Mouse (Mus musculus) stomach, embryonic 15.5 days (tissue): ENCODE measurements around the gene Fam43a. TPM values are rescaled to one million over a fixed set of nuclear protein-coding genes. Genes with fewer than 3 reads are reported as not detected.

Source experiments
- ATAC-seq: fragments of 200-750 bp; cut with Nextera tagmentation; 2 replicates; pipeline ENCODE4 v1.8.0; 2017; ENCODE audit warnings: low read depth, moderate number of reproducible peaks, moderate TSS enrichment; ENCODE audit not compliant: insufficient read depth, low FRiP score
- H3K27ac ChIP-seq: fragments of 300-500 bp; sonication (generic); 2 replicates; pipeline ENCODE4 v1.5.1; 2015; ENCODE audit warnings: mild to moderate bottlenecking, inconsistent platforms
- H3K27me3 ChIP-seq: fragments of 300-500 bp; sonication (generic); replicated peaks from 2 replicates; pipeline ENCODE4 v1.6.1; 2015; ENCODE audit warnings: inconsistent platforms
- H3K36me3 ChIP-seq: fragments of 300-500 bp; sonication (generic); 2 replicates; pipeline ENCODE4 v1.6.1; 2015; ENCODE audit warnings: inconsistent platforms
- H3K4me1 ChIP-seq: fragments of 300-500 bp; sonication (generic); 2 replicates; pipeline ENCODE4 v1.6.1; 2015; ENCODE audit warnings: inconsistent platforms
- H3K4me2 ChIP-seq: fragments of 300-500 bp; sonication (generic); 2 replicates; pipeline ENCODE4 v1.6.1; 2015; ENCODE audit warnings: mild to moderate bottlenecking, inconsistent platforms
- H3K4me3 ChIP-seq: fragments of 300-500 bp; sonication (generic); replicated peaks from 2 replicates; pipeline ENCODE4 v1.5.1; 2015; ENCODE audit warnings: inconsistent platforms
- H3K9ac ChIP-seq: fragments of 300-500 bp; sonication (generic); 2 replicates; pipeline ENCODE4 v1.6.1; 2015; ENCODE audit warnings: inconsistent platforms
- H3K9me3 ChIP-seq: fragments of 300-500 bp; sonication (generic); 2 replicates; pipeline ENCODE4 v1.6.1; 2016; ENCODE audit warnings: inconsistent platforms
- whole genome bisulfite sequencing: fragments of 180-500 bp; shearing (Covaris S2); methylation state at CpG from one replicate; pipeline ENCODE4 v1.1.7; 2015; 5-methylcytosine and 5-hydroxymethylcytosine counted together
- polyA plus RNA-seq: library from polyadenylated mRNA; unstranded; fragments of >200 nt; fragmentation: Nextera tagmentation; extraction: Ambion mirVana; gene quantifications from 2 replicates; pipeline ENCODE4 v1.2.1, GENCODE M21; 2015

The Fam43a gene
- polyA plus RNA-seq, 1 experiment from 2014 or later = 16.8 TPM

DNA sequence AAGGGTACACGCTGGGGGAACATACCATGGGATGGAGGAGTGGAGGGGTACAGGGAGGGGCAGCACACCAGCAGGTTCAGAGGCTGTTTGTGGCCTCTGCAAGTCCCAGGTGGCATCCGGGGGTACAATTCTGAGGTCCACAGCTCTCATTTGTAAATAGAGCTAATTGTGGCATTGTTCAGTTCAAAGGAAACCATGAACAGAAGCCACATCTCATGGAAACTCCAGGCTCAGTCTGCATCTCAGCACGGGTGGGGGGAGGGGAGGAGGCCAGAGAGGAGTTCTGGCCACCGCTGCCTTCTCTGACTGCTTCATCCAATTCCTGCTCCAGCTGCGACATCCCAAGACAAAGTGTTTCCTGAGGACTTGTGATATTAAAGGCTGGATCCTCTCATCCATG is 14.6 kb downstream of the Fam43a start:
- H3K4me3 ChIP-seq = no peak overlapping the region
- 40% methylated on average over 5 of the region's 5 CpGs for whole genome bisulfite sequencing
- H3K9me3 ChIP-seq = no peaks in the 10 kb centered on the region
- no peak overlapping the region for H3K27ac ChIP-seq
- no peaks in the 10 kb centered on the region for H3K4me1 ChIP-seq
- H3K4me2 ChIP-seq = no peak overlapping the region
- no peak for ATAC-seq
- H3K36me3 ChIP-seq = no peaks in the 10 kb centered on the region
- H3K27me3 ChIP-seq = no peaks in the 10 kb centered on the region
- H3K9ac ChIP-seq = no peak overlapping the region

DNA sequence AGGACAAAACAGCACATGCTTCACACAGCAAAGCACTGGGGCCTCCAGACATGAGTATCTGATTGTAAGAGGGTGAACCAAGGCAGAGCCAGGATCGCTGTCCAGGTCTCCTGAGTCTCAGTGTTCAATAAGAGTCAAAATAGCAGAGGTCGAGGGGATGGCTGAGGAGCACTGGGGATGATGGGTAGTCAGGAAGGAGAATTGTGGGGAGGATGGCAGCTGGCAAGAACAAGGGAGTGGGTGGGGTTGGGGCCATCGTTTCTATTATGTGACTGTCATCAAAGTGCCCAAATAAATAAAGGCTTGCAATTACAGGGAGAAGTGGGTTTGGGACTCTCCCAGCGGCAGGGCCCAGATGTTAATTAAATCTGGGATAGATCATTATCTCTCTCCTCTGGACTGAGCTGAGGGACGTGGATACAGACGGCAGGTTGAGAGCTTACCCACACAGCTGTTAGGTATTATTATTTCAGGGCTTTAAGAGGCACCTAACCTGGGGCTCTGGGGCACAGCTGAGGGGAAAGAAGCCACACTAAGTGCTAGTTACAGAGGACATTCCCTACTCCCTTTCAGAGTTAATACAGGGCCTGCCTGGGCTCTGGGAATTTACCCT is 15.3 kb downstream of the Fam43a start:
- Histone ChIP-seq H3K27me3 (no peaks in the 10 kb centered on the region), H3K4me3 (no peak overlapping the region), H3K9ac (no peak overlapping the region), H3K36me3 (no peaks in the 10 kb centered on the region), H3K27ac (no peak overlapping the region), H3K4me2 (no peak overlapping the region), H3K9me3 (no peaks in the 10 kb centered on the region), H3K4me1 (no peaks in the 10 kb centered on the region)
- no peak for ATAC-seq
- WGBS = 46% methylated on average over 6 of the region's 6 CpGs

DNA sequence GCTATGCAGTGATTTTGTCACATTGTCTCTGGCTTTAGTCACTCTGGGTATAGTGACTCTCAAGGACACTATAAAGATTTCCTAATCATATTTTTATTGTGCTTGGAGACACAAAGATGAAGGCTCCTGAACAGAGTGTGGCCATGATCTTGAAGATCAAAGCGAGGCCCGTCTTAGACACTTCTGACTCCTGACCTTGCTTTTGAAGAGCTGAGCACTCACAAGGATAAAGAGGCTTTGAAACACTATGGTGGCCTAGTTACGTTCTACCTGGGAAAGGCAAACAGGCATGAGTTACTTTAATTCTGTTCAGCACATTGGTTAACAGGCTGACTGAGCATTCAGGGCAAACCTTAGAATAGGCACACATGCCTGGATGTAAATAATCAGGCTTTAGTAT is 16.8 kb downstream of the Fam43a start:
- 79% methylated on average over 3 of the region's 3 CpGs for WGBS
- H3K4me3 ChIP-seq = no peak overlapping the region
- H3K27me3 ChIP-seq = no peaks in the 10 kb centered on the region
- no peaks in the 10 kb centered on the region for H3K9me3 ChIP-seq
- ATAC-seq = no peak
- no peak overlapping the region for H3K27ac ChIP-seq
- no peak overlapping the region for H3K4me2 ChIP-seq
- no peaks in the 10 kb centered on the region for H3K4me1 ChIP-seq
- no peak overlapping the region for H3K9ac ChIP-seq
- H3K36me3 ChIP-seq = no peaks in the 10 kb centered on the region

DNA sequence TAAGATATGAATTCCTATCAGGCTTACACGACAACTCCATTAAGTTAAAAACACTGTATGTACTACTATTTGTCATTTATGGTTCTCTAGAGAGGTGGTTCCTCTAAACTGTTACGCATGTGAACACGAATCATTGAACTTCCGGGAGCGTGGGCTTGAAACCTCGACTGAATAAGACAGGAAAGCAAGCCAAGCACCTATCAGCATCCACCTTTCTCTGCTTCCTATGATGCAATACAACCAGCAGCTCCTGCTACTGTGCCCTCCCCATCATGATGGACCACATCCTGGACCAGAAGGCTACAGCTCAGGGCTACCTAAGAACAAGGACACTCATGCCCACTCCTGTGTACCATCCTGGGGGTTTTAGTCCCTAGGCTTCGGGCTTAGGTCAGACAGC is 24.1 kb downstream of the Fam43a start:
- no peaks in the 10 kb centered on the region for H3K4me1 ChIP-seq
- no peaks in the 10 kb centered on the region for H3K36me3 ChIP-seq
- ATAC-seq = no peak
- H3K4me3 ChIP-seq = no peak overlapping the region
- no peaks in the 10 kb centered on the region for H3K27me3 ChIP-seq
- H3K4me2 ChIP-seq = no peak overlapping the region
- WGBS = 76% methylated on average over 7 of the region's 7 CpGs
- H3K27ac ChIP-seq = no peak overlapping the region
- H3K9ac ChIP-seq = no peak overlapping the region
- H3K9me3 ChIP-seq = no peaks in the 10 kb centered on the region

DNA sequence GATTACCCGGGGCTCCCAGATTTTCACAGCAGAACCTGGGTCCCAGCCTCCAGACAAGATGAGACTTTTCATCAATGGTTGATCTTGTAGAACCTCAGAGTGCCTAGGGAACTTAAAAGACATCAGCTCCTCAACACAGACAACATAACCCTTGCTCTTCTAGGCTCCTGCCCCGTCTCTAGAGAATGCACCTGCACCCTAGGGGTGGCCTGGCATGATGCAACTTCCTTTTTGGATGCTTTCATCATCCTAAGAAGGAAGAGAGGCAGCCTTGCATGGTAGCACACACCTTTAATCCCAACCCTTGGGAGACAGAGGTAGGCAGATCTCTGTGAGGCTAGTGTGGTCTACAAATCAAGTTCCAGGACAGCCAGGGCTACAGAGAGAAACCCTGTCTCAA is 25.1 kb downstream of the Fam43a start:
- no peaks in the 10 kb centered on the region for H3K4me1 ChIP-seq
- ATAC-seq = no peak
- no peaks in the 10 kb centered on the region for H3K36me3 ChIP-seq
- H3K9me3 ChIP-seq = no peaks in the 10 kb centered on the region
- 61% methylated on average over 2 of the region's 2 CpGs for WGBS
- H3K27me3 ChIP-seq = no peaks in the 10 kb centered on the region
- H3K27ac ChIP-seq = no peak overlapping the region
- H3K4me2 ChIP-seq = no peak overlapping the region
- no peak overlapping the region for H3K4me3 ChIP-seq
- no peak overlapping the region for H3K9ac ChIP-seq

DNA sequence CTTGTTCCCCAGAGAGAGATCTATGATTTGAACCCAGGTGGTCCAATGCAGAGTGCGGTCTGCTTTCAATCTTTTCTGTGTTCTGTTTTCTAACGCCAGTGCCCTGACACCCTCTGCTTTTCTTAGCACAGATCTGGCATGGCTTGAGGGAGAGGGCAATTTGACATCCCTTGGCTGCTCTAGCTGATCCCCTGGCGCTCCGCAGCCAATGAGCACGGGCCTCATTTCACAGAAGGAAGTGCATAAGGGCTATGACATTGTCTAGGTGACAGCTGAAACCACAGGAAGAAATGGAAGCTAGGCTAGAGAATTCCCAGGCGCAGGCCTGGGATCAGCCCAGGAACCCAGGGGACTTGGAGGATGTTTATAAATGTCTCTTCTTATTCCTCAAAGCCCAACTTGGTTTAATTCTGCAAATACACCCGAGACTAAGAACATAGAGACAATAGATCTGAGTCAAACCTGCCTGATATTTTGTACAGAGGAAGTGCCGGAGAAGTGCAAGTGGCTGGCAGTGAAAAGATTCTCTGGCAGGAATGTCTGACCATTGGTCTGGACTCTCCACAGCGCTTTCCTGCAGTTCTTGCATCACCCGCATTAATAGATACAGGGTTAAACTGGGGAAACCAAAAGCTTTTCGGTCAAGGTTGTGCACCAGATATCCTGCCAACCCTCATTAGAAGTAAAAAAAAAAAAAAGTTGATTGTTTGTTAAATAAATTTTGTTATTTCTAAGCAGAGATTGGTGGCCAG is 28.2 kb downstream of the Fam43a start:
- Histone ChIP-seq H3K4me1 (no peaks in the 10 kb centered on the region), H3K27me3 (no peaks in the 10 kb centered on the region), H3K36me3 (no peaks in the 10 kb centered on the region), H3K4me2 (no peak overlapping the region), H3K4me3 (no peak overlapping the region), H3K9ac (no peak overlapping the region), H3K9me3 (no peaks in the 10 kb centered on the region), H3K27ac (no peak overlapping the region)
- ATAC-seq = no peak
- 61% methylated on average over 11 of the region's 11 CpGs for WGBS

DNA sequence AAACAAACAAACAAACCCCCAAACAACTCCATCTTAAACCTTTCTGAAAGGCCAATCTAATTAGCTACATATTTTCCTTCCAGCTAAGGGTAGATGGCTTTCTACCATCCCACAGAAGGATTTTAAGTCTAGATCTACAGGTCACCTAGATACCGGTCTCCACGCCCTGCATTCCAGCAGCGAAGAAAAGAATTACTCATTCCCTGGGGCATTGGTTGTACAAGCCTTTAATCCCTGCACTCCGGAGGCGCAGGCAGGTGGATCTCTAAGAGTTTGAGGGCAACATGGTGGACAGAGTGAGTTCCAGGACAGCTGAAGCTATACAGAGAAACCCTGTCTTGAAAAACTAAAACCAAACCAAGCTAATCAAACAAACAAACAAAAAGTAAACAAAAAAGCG is 28.9 kb downstream of the Fam43a start:
- Histone ChIP-seq H3K9me3 (no peaks in the 10 kb centered on the region), H3K4me3 (no peak overlapping the region), H3K27me3 (no peaks in the 10 kb centered on the region), H3K36me3 (no peaks in the 10 kb centered on the region), H3K27ac (no peak overlapping the region), H3K9ac (no peak overlapping the region), H3K4me2 (no peak overlapping the region), H3K4me1 (no peaks in the 10 kb centered on the region)
- WGBS = 45% methylated on average over 6 of the region's 6 CpGs
- no peak for ATAC-seq

DNA sequence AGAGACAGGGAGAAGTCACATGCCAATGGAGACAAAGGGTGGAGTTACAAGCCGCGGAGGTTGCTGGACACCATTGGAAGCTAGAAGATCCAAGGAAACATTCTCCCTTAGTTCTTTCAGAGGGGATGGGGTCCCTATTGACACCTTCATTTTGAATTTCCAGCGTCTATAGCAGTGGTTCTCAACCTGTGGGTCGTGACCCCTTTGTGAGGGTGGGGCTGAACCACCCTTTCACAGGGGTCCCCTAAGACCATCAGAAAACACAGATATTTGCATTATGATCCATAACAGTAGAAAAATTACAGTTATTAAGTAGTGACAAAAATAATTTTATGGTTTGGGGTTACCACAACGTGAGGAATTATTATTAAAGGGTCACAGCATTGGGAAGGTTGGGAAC is 30.0 kb downstream of the Fam43a start:
- Histone ChIP-seq H3K36me3 (no peaks in the 10 kb centered on the region), H3K27ac (no peak overlapping the region), H3K4me3 (no peak overlapping the region), H3K4me2 (no peak overlapping the region), H3K9me3 (no peaks in the 10 kb centered on the region), H3K27me3 (no peaks in the 10 kb centered on the region), H3K9ac (no peak overlapping the region), H3K4me1 (no peaks in the 10 kb centered on the region)
- no peak for ATAC-seq
- 92% methylated on average over 5 of the region's 5 CpGs for WGBS

DNA sequence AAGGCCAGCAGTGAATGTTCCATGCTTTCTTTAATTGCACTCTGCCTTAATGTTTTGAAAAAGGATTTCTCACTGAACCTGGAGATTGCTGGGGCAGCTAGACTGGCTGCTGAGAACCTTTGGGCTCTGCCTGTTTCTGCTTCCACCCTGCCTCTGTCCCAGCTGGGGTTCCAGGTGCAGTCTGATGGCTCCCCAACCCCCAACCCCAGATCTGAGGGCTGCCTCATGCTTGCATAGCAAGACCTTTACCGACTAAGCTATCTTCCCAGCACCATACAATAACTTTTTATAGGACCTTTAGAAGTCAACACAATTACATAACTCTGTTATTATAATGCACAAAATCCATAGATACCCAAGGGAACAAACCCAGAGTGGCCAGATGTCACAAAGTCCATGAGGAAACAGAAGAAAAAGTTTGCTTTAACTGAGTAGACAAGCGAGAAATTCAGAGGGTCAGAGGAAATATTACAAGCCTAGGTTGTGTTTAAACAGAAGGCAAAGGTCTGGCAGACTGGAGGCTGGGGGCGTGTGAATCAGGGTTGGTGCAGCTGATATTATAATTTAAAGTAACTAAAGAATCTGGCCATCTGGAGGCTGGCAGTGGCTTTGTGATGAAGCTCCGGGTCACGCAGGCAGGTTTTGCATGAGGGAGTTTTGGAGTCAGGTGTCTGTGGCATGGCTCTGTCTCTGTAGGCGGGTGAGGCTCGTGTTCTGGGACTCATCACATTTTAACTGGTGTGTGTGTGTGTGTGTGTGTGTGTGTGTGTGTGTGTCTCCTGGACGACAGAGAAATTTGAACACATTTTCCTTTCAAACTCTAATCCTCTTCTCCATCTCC is 34.6 kb downstream of the Fam43a start:
- no peak for ATAC-seq
- H3K9ac ChIP-seq = no peak overlapping the region
- H3K4me2 ChIP-seq = no peak overlapping the region
- no peak overlapping the region for H3K4me3 ChIP-seq
- H3K36me3 ChIP-seq = no peaks in the 10 kb centered on the region
- H3K9me3 ChIP-seq = no peaks in the 10 kb centered on the region
- H3K27ac ChIP-seq = no peak overlapping the region
- H3K27me3 ChIP-seq = no peaks in the 10 kb centered on the region
- no peaks in the 10 kb centered on the region for H3K4me1 ChIP-seq
- WGBS = 46% methylated on average over 8 of the region's 8 CpGs

DNA sequence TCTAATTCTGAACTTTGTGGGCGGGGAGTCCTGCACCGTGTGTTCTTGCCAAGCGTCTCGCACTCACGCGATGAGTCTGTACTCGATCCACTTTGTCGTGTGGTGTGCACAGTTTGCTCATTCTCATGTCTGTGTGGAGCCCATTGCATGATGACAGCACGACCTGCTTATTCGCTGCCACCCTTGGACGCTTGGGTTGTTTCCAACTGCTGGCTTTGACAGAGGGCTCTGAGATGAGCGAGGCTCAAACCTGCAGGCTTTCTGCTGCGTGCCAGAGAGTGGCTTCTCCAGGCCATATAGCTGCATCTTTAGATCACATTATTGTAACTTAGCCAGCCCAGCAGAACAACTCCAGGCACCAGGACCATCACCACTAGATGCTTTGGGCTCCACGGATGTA is 39.1 kb downstream of the Fam43a start:
- H3K9ac ChIP-seq = no peak overlapping the region
- no peaks in the 10 kb centered on the region for H3K9me3 ChIP-seq
- H3K4me1 ChIP-seq = no peaks in the 10 kb centered on the region
- no peak for ATAC-seq
- H3K4me2 ChIP-seq = no peak overlapping the region
- H3K4me3 ChIP-seq = no peak overlapping the region
- H3K36me3 ChIP-seq = no peaks in the 10 kb centered on the region
- H3K27ac ChIP-seq = no peak overlapping the region
- H3K27me3 ChIP-seq = no peaks in the 10 kb centered on the region
- WGBS = 92% methylated on average over 14 of the region's 14 CpGs

DNA sequence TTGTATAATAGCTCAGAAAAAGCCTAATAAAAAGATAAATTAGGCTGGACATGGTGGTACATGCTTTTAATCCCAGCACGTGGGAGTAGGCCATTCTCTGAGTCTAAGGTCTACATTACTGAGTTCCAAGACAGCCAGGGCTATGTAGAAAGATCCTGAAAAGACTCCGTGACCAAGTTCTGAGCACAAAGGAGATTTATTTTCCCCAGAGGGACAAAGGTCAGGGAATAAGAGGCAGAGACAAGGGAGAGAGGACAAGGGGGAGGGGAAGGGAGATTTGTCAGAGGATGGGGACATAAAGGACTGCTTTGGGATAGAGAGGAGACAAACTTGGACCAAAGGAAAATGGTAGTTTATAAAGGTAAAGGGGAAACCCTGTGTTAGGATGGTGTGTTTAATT is 41.1 kb downstream of the Fam43a start:
- Histone ChIP-seq H3K9ac (no peak overlapping the region), H3K4me2 (no peak overlapping the region), H3K4me3 (no peak overlapping the region), H3K36me3 (no peaks in the 10 kb centered on the region), H3K4me1 (no peaks in the 10 kb centered on the region), H3K27me3 (no peaks in the 10 kb centered on the region), H3K27ac (no peak overlapping the region), H3K9me3 (no peaks in the 10 kb centered on the region)
- no peak for ATAC-seq
- 53% methylated on average over 2 of the region's 2 CpGs for WGBS

DNA sequence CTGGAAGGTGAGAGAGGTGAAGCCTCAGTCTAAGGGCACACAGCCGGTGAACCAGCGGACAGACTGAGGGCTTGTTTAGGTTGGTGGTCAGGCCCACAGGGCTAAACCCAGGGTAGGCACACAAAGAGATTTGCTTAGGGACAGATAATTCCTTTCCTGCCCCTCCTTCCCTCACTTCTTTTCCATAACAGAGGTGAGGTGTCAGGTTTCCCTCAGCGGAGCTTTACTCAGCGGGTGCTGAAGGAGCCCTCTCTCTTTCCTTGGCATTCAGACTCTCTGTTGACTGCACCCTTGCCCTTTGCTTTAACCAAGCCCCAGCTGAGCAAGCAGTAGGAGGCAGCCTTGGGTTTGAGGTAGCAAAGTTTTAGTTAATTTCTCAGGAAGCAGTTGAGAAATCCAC is 41.9 kb downstream of the Fam43a start:
- peak; percentile 71 for ATAC-seq

More for the DNA sequence above, 41.9 kb downstream of the Fam43a start:
- Histone ChIP-seq H3K27me3 (no peaks in the 10 kb centered on the region), H3K4me1 (no peaks in the 10 kb centered on the region), H3K27ac (no peak overlapping the region), H3K36me3 (no peaks in the 10 kb centered on the region), H3K9me3 (no peaks in the 10 kb centered on the region), H3K9ac (no peak overlapping the region), H3K4me3 (no peak overlapping the region), H3K4me2 (no peak overlapping the region)
- 53% methylated on average over 4 of the region's 4 CpGs for whole genome bisulfite sequencing
